Mouse (Mus musculus): ENCODE results near the gene Dgcr2.

DNA sequence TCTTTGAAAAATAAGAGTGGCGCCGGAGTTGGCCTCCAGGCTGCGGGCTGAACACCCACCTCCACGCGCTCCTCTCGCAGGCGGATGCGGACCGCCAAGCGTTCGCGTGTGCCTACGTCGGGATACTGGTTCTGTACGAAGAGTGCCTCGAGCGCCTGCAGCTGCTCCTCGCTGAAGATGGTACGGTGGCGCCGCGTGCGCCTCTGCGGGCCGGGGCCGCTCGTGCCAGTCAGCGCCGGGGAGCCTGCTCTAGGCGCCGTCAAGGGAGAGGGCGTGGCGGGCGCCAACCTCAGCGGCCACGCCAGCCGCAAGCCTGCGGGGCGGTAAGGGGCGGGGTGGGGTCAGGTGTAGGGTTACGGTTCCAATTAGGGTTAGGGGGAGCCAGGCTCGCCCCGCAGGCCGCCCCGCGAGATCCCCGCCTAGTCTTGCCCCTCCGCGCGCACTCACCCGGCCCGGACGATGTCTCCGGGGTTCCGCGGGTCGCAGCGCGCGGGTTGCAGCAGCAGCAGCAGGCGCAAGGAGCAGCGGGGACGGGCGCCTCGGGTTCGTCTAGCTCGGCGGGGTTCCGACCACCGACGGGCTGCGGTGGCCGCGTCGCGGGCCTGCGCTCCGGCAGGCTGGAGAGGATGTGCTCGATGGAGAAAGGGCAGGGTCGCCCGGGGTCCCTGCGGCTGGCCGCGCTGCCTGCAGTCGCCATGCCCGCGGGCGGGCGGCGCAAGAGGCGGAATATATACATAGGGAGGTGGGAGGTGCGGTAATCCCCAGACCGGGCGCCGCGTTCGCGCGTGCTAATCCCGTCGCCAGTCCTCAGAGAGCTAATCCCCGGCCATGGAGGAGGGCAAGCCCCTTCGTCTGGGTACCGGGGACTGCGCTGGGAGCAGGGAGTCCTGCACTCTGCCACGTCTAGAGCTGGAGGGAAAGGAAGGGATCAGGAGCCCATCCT lies 16.2 kb upstream of the Dgcr2 start, which contains the start of gene Gsc2:
- TF ChIP-seq CTCF (conservative IDR thresholded peaks at IDR 0.05; ENCODE audit: insufficient read depth, insufficient read length, low read depth, low read length): no peak
- TF ChIP-seq POLR2A (IDR thresholded peaks at IDR 0.05; ENCODE audit: low read depth, low read length): no peak
